Mouse (Mus musculus) heart, postnatal 0 days (tissue): ENCODE data around the gene 1700010I14Rik.

Experiments
- CTCF ChIP-seq: IDR thresholded peaks from 2 replicates; pipeline ENCODE4 v1.5.1; 2016; ENCODE audit warnings: antibody characterized with exemption, control low read depth, low read depth
- EP300 ChIP-seq: IDR thresholded peaks from 2 replicates; pipeline ENCODE4 v1.6.1; 2016; ENCODE audit warnings: antibody characterized with exemption, low read depth

DNA sequence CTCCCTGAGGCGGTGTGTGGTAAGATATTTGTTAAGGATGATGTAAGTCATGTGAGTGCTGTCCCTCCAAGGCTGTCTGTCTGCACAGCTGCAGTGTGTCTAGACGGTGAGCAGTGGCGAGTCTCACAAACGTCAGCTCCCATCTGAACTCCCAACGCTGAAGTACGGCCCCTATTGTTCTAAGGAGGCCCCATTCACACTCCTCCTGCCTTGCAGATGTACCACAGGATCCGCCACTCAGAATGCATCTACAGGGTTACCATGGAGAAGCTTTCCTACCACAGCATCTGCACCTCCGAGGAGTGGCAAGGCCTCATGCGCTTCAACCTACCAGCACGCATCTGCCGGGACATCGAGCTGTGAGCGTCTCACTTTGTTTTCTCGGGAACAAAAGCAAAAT is 26.5 kb upstream of the 1700010I14Rik start:
- TF ChIP-seq CTCF (no peak), EP300 (no peak)
